Mouse (Mus musculus): ENCODE results near the gene Wdr73. TPM values are rescaled to one million over a fixed set of nuclear protein-coding genes. Genes with fewer than 3 reads are reported as not detected.

The Wdr73 gene
- polyA plus RNA-seq, 1 experiment from 2014 or later = 46.0 TPM

DNA sequence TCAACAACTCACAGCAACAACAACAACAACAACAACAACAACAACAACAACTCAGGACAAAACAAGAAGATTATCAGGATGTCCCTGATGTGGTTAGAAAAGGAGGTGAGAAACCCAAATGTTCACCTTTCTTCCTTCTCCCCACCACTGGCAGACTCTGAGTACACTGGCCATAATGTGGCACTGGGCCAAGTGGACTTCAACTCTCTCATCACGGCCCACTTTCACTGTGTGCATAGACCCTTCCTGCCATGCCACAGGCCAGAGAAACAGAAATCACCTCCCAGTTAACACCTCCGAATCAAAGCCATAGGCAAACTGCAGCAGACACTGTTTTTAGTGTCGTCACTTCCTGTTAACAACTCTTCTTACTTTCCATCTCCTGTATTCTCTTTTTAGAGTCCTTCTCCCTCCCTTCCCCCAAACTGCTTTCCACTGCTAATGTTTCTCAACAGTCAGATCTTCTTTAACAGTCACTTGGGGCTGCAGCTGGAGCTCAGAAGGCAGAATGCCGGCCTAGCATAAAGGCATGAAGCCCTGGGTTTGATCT, 16.9 kb upstream of the Wdr73 start:
- no peak for ATAC-seq
- peaks cover 88% of the 10 kb centered on the region for H3K36me3 ChIP-seq (ENCODE audit: poor library complexity, severe bottlenecking)

DNA sequence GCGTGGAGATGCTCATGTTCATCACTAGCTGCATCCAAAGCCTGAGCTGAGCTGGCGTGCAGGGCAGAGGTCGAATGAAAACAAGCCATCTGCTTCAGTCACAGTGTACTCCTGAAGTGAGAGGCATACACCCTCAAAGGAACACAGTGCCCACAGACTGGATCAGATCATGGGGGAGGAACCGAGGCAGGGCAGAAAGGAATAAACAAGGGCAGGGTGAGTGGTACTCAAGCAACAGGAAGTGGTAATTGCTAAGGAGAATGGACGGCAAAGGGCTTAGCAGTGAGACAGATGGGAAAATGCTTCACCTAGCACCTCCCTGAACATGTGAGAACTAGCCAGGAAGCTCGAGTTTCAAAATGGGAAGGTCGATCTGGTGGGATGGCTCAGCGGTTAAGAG, 11.4 kb upstream of the Wdr73 start:
- Histone ChIP-seq H3K9me3 (replicated peaks) (no peaks in the 10 kb centered on the region), H3K36me3 (ENCODE audit: poor library complexity, severe bottlenecking) (peaks cover 80% of the 10 kb centered on the region), H3K27ac (no peak overlapping the region), H3K4me1 (no peaks in the 10 kb centered on the region), H3K9ac (no peak overlapping the region), H3K27me3 (no peaks in the 10 kb centered on the region), H3K4me3 (no peak overlapping the region), H3K4me2 (no peak overlapping the region)
- no peak for ATAC-seq
- WGBS = 91% methylated on average over 8 of the region's 8 CpGs

More for the DNA sequence above, 16.9 kb upstream of the Wdr73 start:
- WGBS = 94% methylated on average over 4 of the region's 4 CpGs
- Histone ChIP-seq H3K27ac (no peak overlapping the region), H3K4me1 (no peaks in the 10 kb centered on the region), H3K9me3 (replicated peaks) (no peaks in the 10 kb centered on the region), H3K9ac (no peak overlapping the region), H3K4me2 (no peak overlapping the region), H3K27me3 (no peaks in the 10 kb centered on the region), H3K4me3 (no peak overlapping the region)

DNA sequence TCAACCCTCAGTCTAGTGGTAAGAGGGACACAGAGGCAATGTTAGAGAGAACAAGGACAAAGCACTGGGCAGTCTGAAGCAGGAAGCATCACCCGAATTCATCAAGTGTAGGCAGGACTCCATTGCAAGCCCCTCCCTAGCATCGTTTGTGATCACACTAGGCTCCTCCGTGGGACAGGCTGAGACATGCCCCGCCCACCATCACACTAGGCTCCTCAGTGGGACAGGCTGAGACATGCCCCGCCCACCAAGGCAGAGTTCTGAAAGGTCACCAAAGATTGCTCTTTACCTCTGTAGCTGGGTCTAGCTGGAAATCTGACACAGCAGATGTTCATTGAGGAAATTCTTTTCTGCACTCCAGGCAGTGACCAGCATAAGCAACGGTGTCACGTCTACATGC, 10.0 kb upstream of the Wdr73 start:
- Histone ChIP-seq H3K27me3 (no peaks in the 10 kb centered on the region), H3K4me2 (no peak overlapping the region), H3K9ac (no peak overlapping the region), H3K4me1 (no peaks in the 10 kb centered on the region), H3K4me3 (no peak overlapping the region), H3K36me3 (ENCODE audit: poor library complexity, severe bottlenecking) (peaks cover 74% of the 10 kb centered on the region), H3K9me3 (replicated peaks) (no peaks in the 10 kb centered on the region), H3K27ac (no peak overlapping the region)
- no peak for ATAC-seq
- 73% methylated on average over 7 of the region's 7 CpGs for WGBS

DNA sequence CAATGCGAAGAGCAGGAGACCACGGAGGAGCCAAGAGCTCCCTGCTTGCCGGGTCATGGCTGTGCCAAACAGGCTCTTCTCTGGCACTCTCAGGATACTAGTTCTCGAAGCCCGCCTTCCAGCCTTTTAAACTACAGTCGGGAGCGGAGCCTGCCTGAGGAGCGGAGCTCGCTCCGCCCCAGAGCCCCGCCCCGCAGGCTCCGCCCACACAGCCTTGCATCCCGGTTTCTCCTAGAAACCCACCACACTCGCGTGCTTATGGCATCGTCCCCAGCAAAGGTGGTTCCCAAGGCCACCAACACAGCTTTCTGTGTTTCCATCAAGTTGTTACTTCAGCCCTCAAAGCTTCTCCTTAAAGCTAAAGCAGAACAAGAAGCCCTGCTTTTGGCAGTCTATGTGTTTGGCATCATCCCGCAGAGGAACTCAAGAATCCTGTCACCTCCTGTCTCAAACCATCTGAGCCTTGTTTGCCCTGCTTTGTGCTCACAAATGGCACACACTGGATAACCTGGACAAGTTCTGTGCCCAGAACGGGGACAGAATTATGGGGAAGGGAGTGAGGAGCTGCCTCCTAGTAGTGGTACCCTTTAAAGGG, 3.9 kb upstream of the Wdr73 start, which contains the start of gene Nmb:
Gene Nmb (minus strand): TSS at position 156 of the 595 bp plus-strand sequence.
- no peaks in the 10 kb centered on the region for H3K9me3 ChIP-seq (replicated peaks)
- no peaks in the 10 kb centered on the region for H3K27me3 ChIP-seq
- H3K4me2 ChIP-seq = peak within 1 kb of the TSS; percentile 93
- H3K27ac ChIP-seq = no peak within 1 kb of the TSS
- WGBS = 5% methylated on average over 19 of the region's 19 CpGs
- peak within 1 kb of the TSS; percentile 45 for H3K4me3 ChIP-seq
- peaks cover 38% of the 10 kb centered on the region for H3K36me3 ChIP-seq (ENCODE audit: poor library complexity, severe bottlenecking)
- ATAC-seq = peak; percentile 69
- H3K9ac ChIP-seq = peak within 1 kb of the TSS; percentile 69
- peaks cover 33% of the 10 kb centered on the region for H3K4me1 ChIP-seq

DNA sequence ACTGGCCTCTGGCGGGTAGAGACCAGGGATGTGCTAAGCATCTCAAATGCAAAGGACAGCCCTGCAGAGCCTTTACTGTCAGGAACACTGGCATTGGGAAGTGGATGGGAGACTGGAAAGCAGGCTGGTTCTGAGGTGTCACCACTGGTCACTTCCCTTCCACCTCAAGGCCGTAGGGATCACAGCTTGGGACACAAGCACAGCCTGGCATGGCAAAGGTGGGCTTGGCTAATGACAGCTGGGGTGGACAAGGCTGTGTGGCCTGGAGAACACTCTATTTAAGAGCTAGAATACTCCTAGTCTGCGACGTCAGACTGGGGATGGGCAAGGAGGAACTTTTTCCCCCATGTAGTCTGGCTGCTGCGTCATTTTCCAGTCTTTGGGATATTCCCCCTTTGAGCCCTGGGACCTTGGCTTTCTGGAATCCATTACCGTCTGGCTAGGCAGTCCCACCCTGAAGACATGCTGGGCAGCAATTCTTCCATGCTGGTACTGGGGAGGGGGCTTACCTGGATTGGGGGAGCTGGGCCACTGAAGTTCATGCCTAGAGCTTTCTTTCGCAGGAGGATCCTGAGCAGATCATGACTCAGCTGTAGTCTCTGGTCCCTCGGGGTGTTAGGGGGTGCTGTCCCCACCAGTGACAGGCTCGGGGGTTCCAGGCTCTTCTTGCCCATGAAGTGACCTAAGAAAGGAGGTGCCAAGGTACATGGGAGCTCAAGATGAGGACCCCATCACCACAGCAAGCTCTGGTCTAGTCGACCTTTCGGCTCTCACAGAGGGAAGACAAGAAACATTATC, 2.8 kb upstream of the Wdr73 start:
- Histone ChIP-seq H3K27me3 (no peaks in the 10 kb centered on the region), H3K9ac (0 out of 2 replicates have a peak overlapping the region, but pooled peaks have one; percentile 69), H3K4me3 (no peak overlapping the region), H3K9me3 (replicated peaks) (no peaks in the 10 kb centered on the region), H3K4me1 (peaks cover 39% of the 10 kb centered on the region), H3K27ac (no peak overlapping the region), H3K36me3 (ENCODE audit: poor library complexity, severe bottlenecking) (peaks cover 27% of the 10 kb centered on the region), H3K4me2 (peak overlapping the region; percentile 93; the same call in 1 of the 2 replicates)
- ATAC-seq = no peak
- 86% methylated on average over 11 of the region's 11 CpGs for WGBS

DNA sequence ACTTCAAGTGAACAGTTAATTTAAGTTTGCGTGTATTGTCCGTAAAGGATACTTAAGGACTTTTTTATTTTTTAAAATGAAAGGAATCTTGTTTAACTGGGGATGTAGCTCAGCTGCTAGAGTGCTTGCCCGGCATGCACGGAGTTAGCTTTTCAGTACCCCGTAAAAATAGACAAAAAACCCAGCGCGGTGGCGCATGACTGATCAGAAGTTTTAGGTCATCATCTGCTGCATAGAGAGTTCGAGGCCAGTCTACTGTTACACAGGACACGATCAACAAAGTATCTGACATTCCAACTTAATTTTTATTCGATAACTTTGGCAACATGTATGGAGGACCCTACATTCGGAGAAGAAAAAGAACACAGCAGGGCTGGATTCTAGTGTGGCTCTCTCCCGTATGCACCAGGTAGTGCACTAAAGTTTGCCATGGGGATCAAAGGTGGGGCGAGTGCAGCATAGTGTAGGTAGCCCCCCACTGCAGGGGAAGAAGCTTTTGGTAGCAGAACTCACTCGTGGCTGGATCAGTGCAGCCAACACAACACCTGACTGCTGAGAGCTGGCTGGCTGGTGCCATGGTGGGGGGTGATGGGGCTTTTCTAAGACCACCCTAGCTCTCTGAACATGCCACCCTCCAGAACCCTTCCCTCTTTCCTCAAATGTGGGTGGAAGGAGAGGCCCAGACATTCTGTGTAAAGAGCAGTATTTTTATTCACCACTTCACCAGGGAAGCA, 639 bp upstream of the Wdr73 start:
- H3K27ac ChIP-seq = peak overlapping the region; percentile 75

DNA sequence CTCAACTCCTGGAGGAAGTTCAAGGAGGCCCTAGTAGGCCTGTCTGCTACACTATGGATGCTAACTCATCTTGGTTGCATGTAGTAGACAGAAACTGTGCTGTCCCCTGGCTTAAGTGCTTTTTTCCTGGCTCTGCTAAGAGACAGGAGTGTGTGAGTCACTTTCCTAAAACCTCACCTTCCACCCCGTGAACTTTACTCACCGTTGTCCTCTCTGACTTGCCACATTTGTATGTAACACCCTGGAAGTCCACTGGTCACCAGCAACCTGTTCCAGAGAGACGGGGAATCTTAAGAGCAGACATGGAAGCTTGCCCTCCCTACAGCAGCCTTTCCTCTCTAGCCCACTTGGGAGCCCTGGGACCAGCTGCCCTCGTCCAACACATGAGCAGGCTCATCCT, 3.3 kb downstream of the Wdr73 start:
- H3K9me3 ChIP-seq (replicated peaks) = no peaks in the 10 kb centered on the region
- 92% methylated on average over 4 of the region's 4 CpGs for WGBS
- no peak overlapping the region for H3K9ac ChIP-seq
- ATAC-seq = no peak
- no peaks in the 10 kb centered on the region for H3K27me3 ChIP-seq
- peaks cover 23% of the 10 kb centered on the region for H3K4me1 ChIP-seq
- no peak overlapping the region for H3K4me2 ChIP-seq
- H3K27ac ChIP-seq = no peak overlapping the region
- no peak overlapping the region for H3K4me3 ChIP-seq
- H3K36me3 ChIP-seq (ENCODE audit: poor library complexity, severe bottlenecking) = peaks cover 47% of the 10 kb centered on the region

More for the DNA sequence above, 639 bp upstream of the Wdr73 start:
- no peaks in the 10 kb centered on the region for H3K27me3 ChIP-seq
- H3K9me3 ChIP-seq (replicated peaks) = no peaks in the 10 kb centered on the region
- peak overlapping the region; percentile 77 for H3K4me3 ChIP-seq
- peak overlapping the region; percentile 80 for H3K9ac ChIP-seq
- H3K36me3 ChIP-seq (ENCODE audit: poor library complexity, severe bottlenecking) = peaks cover 31% of the 10 kb centered on the region
- H3K4me2 ChIP-seq = peak overlapping the region; percentile 91
- ATAC-seq = peak; percentile 46
- peaks cover 39% of the 10 kb centered on the region for H3K4me1 ChIP-seq
- 32% methylated on average over 15 of the region's 15 CpGs for WGBS

DNA sequence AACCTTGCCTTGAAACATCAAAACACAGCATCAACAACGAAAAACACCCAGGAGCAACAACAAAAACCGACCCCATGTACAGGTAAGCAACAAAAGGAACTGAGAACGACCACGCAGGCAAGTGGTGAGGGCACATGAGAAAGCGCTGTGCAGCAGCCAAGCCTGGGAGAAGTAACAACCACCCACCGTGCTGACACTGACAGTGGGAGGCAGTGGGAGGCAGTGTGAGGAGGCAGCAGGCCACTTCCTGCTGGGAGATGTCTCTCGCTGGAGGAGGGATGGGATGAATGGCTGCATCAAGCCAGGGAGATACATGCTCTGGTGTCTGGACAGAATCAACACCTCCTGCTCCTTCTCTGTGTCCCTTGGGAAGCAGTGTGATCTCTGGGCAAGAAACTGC, 3.9 kb downstream of the Wdr73 start:
- Histone ChIP-seq H3K4me3 (no peak overlapping the region), H3K27me3 (no peaks in the 10 kb centered on the region), H3K9me3 (replicated peaks) (no peaks in the 10 kb centered on the region), H3K27ac (no peak overlapping the region), H3K36me3 (ENCODE audit: poor library complexity, severe bottlenecking) (peaks cover 53% of the 10 kb centered on the region), H3K4me1 (peaks cover 21% of the 10 kb centered on the region), H3K9ac (no peak overlapping the region), H3K4me2 (no peak overlapping the region)
- 92% methylated on average over 7 of the region's 7 CpGs for WGBS
- ATAC-seq = no peak

DNA sequence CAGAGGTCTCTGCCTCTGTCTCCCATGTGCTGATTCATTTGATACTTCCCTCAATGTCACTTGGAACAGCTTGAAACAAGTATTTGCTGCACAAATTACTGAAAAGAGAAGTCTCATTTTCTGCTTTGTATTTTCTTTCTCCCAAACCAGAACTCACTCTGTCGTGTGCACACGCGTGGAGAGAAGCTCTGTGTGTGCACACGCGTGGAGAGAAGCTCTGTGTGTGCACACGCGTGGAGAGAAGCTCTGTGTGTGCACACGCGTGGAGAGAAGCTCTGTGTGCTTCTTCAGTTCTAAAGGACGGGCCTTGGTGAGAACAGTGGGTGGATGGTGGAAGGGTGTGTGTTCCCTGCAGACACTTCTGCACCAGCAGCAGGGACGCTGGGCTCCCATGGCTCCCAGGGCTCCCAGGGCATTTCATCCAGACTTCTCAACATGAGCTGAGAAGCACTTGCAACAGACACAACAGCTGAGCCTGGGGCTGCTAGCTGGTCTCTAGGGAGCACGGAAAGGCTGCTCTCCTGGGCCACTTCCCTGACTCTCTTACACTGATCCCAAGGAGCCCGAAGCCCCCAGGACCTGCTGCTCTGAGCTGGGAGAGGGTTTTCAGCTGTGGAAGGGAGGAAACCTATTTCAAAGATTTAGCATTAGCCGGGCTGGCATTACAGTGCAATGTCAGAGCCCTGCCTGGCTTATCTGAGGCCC, 6.1 kb downstream of the Wdr73 start:
- Histone ChIP-seq H3K36me3 (ENCODE audit: poor library complexity, severe bottlenecking) (peaks cover 74% of the 10 kb centered on the region), H3K4me2 (no peak overlapping the region), H3K9me3 (replicated peaks) (no peaks in the 10 kb centered on the region), H3K4me1 (peaks cover 6% of the 10 kb centered on the region; the same call in 1 of the 2 replicates), H3K27ac (no peak overlapping the region), H3K4me3 (no peak overlapping the region), H3K9ac (no peak overlapping the region), H3K27me3 (no peaks in the 10 kb centered on the region)
- WGBS = 95% methylated on average over 14 of the region's 14 CpGs
- no peak for ATAC-seq

DNA sequence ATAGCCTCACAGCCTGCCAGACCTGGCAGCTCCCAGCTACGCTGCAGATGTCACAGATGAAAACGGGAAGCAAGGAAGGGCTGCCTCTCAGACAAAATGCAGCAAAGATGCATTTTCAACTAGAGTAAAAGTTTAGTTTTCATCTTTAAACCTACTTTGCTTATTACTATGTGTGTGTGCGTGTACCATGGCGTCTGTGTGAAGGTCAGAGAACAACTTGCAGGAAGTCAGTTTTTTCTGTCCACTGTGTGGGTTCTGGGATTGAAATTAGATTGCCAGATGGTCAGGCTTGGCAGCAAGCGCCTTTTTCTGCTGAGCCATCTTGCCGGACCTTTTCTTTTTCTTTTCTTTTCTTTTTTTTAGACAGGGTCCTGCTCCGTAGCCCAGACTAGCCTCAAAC, 6.9 kb downstream of the Wdr73 start:
- Histone ChIP-seq H3K36me3 (ENCODE audit: poor library complexity, severe bottlenecking) (peaks cover 79% of the 10 kb centered on the region), H3K9ac (no peak overlapping the region)
- no peak for ATAC-seq

DNA sequence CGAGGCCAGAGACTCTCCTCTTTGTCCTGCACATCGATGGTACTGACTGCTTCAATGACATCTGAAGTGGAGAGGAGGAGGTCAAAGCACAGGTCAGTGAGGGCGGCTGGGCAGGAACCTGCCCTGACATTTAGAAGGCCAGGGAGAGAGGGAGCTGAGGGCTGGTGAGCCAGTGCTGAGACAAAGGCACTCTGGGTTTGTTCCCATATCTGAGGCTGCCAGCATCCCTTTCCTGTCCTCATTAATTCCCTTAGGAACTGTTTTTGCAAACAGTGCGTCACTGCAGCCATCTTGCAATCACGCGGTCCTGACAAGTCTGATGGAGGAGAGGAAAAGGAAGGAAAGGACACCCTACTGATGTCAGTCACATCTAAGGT, 7.3 kb downstream of the Wdr73 start:
- whole genome bisulfite sequencing = 83% methylated on average over 6 of the region's 6 CpGs
- H3K4me3 ChIP-seq = no peak overlapping the region
- no peaks in the 10 kb centered on the region for H3K27me3 ChIP-seq
- H3K4me2 ChIP-seq = no peak overlapping the region
- H3K4me1 ChIP-seq = peaks cover 11% of the 10 kb centered on the region
- peak overlapping the region; percentile 32 for H3K27ac ChIP-seq
- peaks cover 79% of the 10 kb centered on the region for H3K36me3 ChIP-seq (ENCODE audit: poor library complexity, severe bottlenecking)
- H3K9ac ChIP-seq = 0 out of 2 replicates have a peak overlapping the region, but pooled peaks have one; percentile 2
- H3K9me3 ChIP-seq (replicated peaks) = no peaks in the 10 kb centered on the region
- ATAC-seq = no peak

More for the DNA sequence above, 6.9 kb downstream of the Wdr73 start:
- Histone ChIP-seq H3K4me1 (peaks cover 6% of the 10 kb centered on the region), H3K9me3 (replicated peaks) (no peaks in the 10 kb centered on the region), H3K27me3 (no peaks in the 10 kb centered on the region), H3K4me3 (no peak overlapping the region), H3K4me2 (no peak overlapping the region), H3K27ac (peak overlapping the region; percentile 32)
- WGBS = 84% methylated on average over 7 of the region's 7 CpGs
